Mouse (Mus musculus): ENCODE data around the gene Epor.

The Epor gene

GRCm38 (mm10) chr9:21963417-21963816, at the start of gene Epor:
TSS of gene Epor (minus strand) at chr9:21963506.
- in situ Hi-C loops (cut with MboI; ENCODE audit: low pct_unique_long_range_greater_than_20kb in 1 of 2, low sequenced_read_pairs in 2 of 2, unreplicated experiment in 1 of 2), result no loop called here

- in situ Hi-C loops (cut with MboI; ENCODE audit: low pct_unique_long_range_greater_than_20kb in 1 of 2, low sequenced_read_pairs in 2 of 2, unreplicated experiment in 1 of 2), result no loop called here
Measured at GRCm38 (mm10) chr9:22012731-22013130, 49.4 kb upstream of the Epor start.

GRCm38 (mm10) chr9:22011055-22011454, 47.7 kb upstream of the Epor start:
- in situ Hi-C loops (cut with MboI; ENCODE audit: low pct_unique_long_range_greater_than_20kb in 1 of 2, low sequenced_read_pairs in 2 of 2, unreplicated experiment in 1 of 2), result no loop called here

GRCm38 (mm10) chr9:22004546-22004945, 41.2 kb upstream of the Epor start:
- in situ Hi-C loops (cut with MboI; ENCODE audit: low pct_unique_long_range_greater_than_20kb in 1 of 2, low sequenced_read_pairs in 2 of 2, unreplicated experiment in 1 of 2), result loop anchor here in 1 of 2 experiments (5.0 kb wide), 1 partner anchor 38 kb away; no protein-coding TSS in a partner anchor

GRCm38 (mm10) chr9:22003163-22003554, 39.9 kb upstream of the Epor start:
- in situ Hi-C loops (cut with MboI; ENCODE audit: low pct_unique_long_range_greater_than_20kb in 1 of 2, low sequenced_read_pairs in 2 of 2, unreplicated experiment in 1 of 2), result loop anchor here in 1 of 2 experiments (5.0 kb wide), 1 partner anchor 39 kb away; no protein-coding TSS in a partner anchor

GRCm38 (mm10) chr9:22002194-22003162, 39.2 kb upstream of the Epor start, which contains the start of the genes Ccdc151 and Prkcsh:
TSS of gene Ccdc151 (minus strand) at chr9:22002634.
TSS of gene Prkcsh (plus strand) at chr9:22002806.
- in situ Hi-C loops (cut with MboI; ENCODE audit: low pct_unique_long_range_greater_than_20kb in 1 of 2, low sequenced_read_pairs in 2 of 2, unreplicated experiment in 1 of 2), result loop anchor here in 1 of 2 experiments (5.0 kb wide), 1 partner anchor 40 kb away; no protein-coding TSS in a partner anchor

- in situ Hi-C loops (cut with MboI; ENCODE audit: low pct_unique_long_range_greater_than_20kb in 1 of 2, low sequenced_read_pairs in 2 of 2, unreplicated experiment in 1 of 2), result loop anchor here in 1 of 2 experiments (5.0 kb wide), 1 partner anchor 41 kb away; no protein-coding TSS in a partner anchor
Measured at GRCm38 (mm10) chr9:22001633-22002032, 38.3 kb upstream of the Epor start.

GRCm38 (mm10) chr9:22000296-22000695, 37.0 kb upstream of the Epor start:
- in situ Hi-C loops (cut with MboI; ENCODE audit: low pct_unique_long_range_greater_than_20kb in 1 of 2, low sequenced_read_pairs in 2 of 2, unreplicated experiment in 1 of 2), result loop anchor here in 1 of 2 experiments (5.0 kb wide), 1 partner anchor 42 kb away; no protein-coding TSS in a partner anchor

GRCm38 (mm10) chr9:21996178-21996867, 33.0 kb upstream of the Epor start:
- in situ Hi-C loops (cut with MboI; ENCODE audit: low pct_unique_long_range_greater_than_20kb in 1 of 2, low sequenced_read_pairs in 2 of 2, unreplicated experiment in 1 of 2), result loop anchor here in 1 of 2 experiments (25.0 kb wide), 1 partner anchor 141 kb away; the partner anchor contains the start of gene Acp5

- in situ Hi-C loops (cut with MboI; ENCODE audit: low pct_unique_long_range_greater_than_20kb in 1 of 2, low sequenced_read_pairs in 2 of 2, unreplicated experiment in 1 of 2), result loop anchor here in 1 of 2 experiments (25.0 kb wide), 1 partner anchor 145 kb away; the partner anchor contains the start of gene Acp5
Measured at GRCm38 (mm10) chr9:21992227-21992626, 28.9 kb upstream of the Epor start.

- in situ Hi-C loops (cut with MboI; ENCODE audit: low pct_unique_long_range_greater_than_20kb in 1 of 2, low sequenced_read_pairs in 2 of 2, unreplicated experiment in 1 of 2), result loop anchor here in 1 of 2 experiments (25.0 kb wide), 1 partner anchor 148 kb away; the partner anchor contains the start of gene Acp5
Measured at GRCm38 (mm10) chr9:21989230-21990110, 26.2 kb upstream of the Epor start, which contains the start of gene Rgl3. TSS of gene Rgl3 (minus strand) at chr9:21989446.

GRCm38 (mm10) chr9:21988421-21989101, 25.3 kb upstream of the Epor start:
- in situ Hi-C loops (cut with MboI; ENCODE audit: low pct_unique_long_range_greater_than_20kb in 1 of 2, low sequenced_read_pairs in 2 of 2, unreplicated experiment in 1 of 2), result loop anchor here in 1 of 2 experiments (25.0 kb wide), 1 partner anchor 149 kb away; the partner anchor contains the start of gene Acp5

GRCm38 (mm10) chr9:21987592-21988342, 24.5 kb upstream of the Epor start:
- in situ Hi-C loops (cut with MboI; ENCODE audit: low pct_unique_long_range_greater_than_20kb in 1 of 2, low sequenced_read_pairs in 2 of 2, unreplicated experiment in 1 of 2), result loop anchor here in 1 of 2 experiments (25.0 kb wide), 1 partner anchor 150 kb away; the partner anchor contains the start of gene Acp5

GRCm38 (mm10) chr9:21983911-21984310, 20.6 kb upstream of the Epor start:
- in situ Hi-C loops (cut with MboI; ENCODE audit: low pct_unique_long_range_greater_than_20kb in 1 of 2, low sequenced_read_pairs in 2 of 2, unreplicated experiment in 1 of 2), result loop anchor here in 1 of 2 experiments (25.0 kb wide), 1 partner anchor 153 kb away; the partner anchor contains the start of gene Acp5

- in situ Hi-C loops (cut with MboI; ENCODE audit: low pct_unique_long_range_greater_than_20kb in 1 of 2, low sequenced_read_pairs in 2 of 2, unreplicated experiment in 1 of 2), result loop anchor here (5.0 to 25.0 kb wide), 3 partner anchors 74 to 159 kb away; partner anchors contain the start of genes Acp5 (in 1 of the 2) and Elavl3 (in 1 of the 2)
Measured at GRCm38 (mm10) chr9:21978398-21979128, 15.3 kb upstream of the Epor start.
